Mouse (Mus musculus) mouse embryonic stem cell (cell line): ENCODE results near the gene Astn2.

Source experiments
- in situ Hi-C, 2 experiments: fragments of 300-500 bp; cut with MboI; formaldehyde crosslinking; loops; 1 replicate in 1 of 2; 3 replicates in 1 of 2; pipeline ENCODE4 v1.14.3; 2019 to 2020; ENCODE audit warnings: low sequenced_read_pairs in 2 of 2, low pct_unique_long_range_greater_than_20kb in 1 of 2, mixed read lengths in 1 of 2; ENCODE audit not compliant: unreplicated experiment in 1 of 2

The Astn2 gene

GRCm38 (mm10) chr4:65672294-65672693 is 732.1 kb downstream of the Astn2 start:
- in situ Hi-C loops: no loop called here

DNA sequence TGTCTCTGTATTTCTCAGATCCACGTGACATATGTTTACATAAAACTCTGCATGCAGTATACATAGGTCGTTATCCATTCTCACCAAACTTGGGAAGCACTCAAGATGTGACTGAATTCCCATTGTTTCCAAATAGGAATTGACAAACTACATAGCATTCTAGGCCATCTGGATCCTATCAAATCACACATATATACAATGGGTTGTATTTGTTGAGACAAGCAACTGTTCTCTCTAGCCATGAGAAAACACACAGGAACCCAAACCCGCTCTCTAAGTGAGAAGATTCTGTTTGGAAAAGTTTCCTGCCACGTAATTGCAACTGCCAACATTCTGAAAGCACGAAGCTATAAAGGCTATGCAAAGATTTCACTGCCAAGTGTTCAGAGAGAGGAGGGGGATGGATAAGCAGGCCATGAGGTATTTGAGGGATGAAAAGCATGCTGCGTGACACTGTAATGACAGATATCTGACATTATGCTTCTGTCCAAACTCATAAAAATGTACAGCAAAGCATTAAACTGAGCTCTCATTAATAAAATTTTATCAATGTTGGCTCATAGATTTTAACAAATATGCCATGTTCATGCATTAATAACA is 732.7 kb downstream of the Astn2 start:
- in situ Hi-C loops: no loop called here

GRCm38 (mm10) chr4:65667030-65667610 is 737.3 kb downstream of the Astn2 start:
- in situ Hi-C loops: no loop called here

GRCm38 (mm10) chr4:65663176-65663575 is 741.2 kb downstream of the Astn2 start:
- in situ Hi-C loops: no loop called here

GRCm38 (mm10) chr4:65654723-65655122 is 749.7 kb downstream of the Astn2 start:
- in situ Hi-C loops: no loop called here

DNA sequence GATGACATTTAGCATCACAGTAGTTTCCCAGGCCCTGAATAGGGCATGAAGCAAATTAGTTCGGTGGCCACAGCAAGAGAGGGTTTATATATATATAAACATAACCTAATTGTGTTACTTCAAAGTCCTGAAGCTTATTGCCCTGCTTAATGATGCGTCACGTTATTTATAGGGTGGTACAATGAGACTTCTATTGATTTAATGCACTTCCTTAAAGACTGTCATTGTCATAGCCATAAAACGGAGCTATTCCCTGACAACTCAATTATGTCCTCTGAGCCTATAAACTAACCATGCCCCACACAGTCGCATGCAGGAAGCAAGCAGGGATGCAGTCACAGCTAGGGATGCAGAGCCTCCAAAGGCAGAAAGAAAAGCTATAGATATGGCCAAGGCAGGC is 761.8 kb downstream of the Astn2 start:
- in situ Hi-C loops: no loop called here

- in situ Hi-C loops: no loop called here
These were observed 766.2 kb downstream of the Astn2 start for GRCm38 (mm10) chr4:65638231-65638630.

DNA sequence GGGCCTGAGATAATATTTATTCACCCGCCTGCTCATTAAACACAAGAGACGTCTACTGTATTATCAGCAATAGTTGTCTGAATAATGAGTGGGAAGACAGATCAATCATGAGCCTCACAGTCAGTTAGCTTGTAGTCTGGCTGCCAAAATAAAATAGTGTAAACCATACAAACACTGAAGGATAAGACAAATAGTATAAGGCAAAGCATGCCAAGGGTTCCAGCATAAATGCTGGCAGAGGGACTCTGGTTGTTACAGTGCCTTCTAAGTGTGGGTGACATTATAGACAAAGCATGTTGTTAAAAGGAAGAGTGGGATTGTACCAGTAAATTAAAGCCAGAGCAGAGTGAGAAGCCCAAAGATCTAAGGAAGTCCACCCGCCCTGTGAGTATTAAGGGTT is 784.3 kb downstream of the Astn2 start:
- in situ Hi-C loops: no loop called here

- in situ Hi-C loops: no loop called here
These were observed 791.3 kb downstream of the Astn2 start for GRCm38 (mm10) chr4:65613135-65613534.

- in situ Hi-C loops: no loop called here
These were observed 793.5 kb downstream of the Astn2 start for GRCm38 (mm10) chr4:65610896-65611295.

DNA sequence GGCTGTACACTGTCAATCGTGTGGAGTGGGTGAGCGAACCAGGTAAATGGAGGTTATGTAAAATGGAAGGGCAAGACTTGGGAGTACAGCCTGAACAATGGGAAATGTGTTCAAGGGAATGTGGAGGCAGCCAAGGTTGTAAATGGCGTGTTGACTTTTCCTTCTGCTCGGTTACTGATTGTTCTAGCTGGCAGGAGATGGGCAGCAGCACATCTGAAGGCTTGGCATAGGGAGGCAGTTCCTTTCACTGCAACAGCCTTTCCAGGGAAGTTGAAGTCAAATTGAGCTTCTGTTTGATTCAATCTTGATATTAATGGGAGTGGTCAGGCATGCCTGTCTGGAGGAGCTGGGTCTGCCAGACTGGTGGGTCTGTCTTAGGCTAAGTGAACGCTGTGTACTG is 794.1 kb downstream of the Astn2 start:
- in situ Hi-C loops: no loop called here

- in situ Hi-C loops: no loop called here
These were observed 796.3 kb downstream of the Astn2 start for GRCm38 (mm10) chr4:65608112-65608511.

DNA sequence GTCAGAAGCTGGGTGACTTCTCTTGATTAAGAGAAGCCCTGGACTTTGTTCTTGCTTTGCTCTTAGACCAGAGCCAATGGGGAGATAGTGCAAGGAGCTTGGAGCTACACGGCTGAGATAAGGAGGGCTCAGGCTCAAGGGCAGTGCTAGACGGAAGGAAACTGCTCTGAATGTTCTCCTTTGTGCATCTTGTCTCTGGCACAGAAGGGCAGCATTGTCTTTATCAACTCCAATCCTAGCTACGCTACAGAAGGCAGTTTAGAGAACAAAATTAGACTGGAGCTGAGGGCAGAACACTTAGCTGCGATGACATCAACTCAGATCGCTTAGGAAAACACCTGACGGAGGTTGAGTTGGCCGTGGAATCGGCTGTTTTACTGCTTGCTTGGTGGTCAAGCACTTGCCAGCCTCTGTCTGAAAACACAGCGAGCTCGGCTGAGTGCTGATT is 797.2 kb downstream of the Astn2 start:
- in situ Hi-C loops: no loop called here

DNA sequence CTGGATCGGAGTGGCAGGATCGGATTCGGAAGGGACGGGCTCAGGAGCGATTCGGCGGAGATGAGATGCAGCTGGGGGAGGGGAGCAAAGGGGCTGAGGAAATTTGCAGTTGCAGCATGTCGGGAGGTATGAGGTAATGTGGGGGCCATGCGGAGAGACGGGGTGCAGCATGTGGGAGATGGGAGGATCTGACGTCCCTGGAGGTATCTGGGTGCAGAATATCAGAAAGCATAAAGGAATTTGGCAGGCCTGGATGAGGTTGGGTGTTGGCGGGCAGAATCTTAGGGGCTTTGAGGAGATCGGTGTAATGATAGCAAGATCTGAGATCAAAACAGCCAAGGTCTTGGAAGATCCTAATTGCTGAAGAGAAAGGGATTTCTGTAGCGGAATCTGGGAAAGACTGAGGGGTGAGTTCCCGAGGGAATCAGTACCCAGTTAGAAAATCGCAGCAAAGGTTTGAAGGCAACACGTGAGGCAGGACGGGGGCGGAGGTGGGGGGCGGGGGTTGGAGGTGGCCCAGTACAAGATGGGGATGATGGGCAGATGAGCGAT is 799.2 kb downstream of the Astn2 start:
- in situ Hi-C loops: no loop called here

- in situ Hi-C loops: no loop called here
These were observed 799.8 kb downstream of the Astn2 start, which contains the start of gene Trim32 for GRCm38 (mm10) chr4:65604504-65605150. Trim32 (plus strand) TSS chr4:65604986.

DNA sequence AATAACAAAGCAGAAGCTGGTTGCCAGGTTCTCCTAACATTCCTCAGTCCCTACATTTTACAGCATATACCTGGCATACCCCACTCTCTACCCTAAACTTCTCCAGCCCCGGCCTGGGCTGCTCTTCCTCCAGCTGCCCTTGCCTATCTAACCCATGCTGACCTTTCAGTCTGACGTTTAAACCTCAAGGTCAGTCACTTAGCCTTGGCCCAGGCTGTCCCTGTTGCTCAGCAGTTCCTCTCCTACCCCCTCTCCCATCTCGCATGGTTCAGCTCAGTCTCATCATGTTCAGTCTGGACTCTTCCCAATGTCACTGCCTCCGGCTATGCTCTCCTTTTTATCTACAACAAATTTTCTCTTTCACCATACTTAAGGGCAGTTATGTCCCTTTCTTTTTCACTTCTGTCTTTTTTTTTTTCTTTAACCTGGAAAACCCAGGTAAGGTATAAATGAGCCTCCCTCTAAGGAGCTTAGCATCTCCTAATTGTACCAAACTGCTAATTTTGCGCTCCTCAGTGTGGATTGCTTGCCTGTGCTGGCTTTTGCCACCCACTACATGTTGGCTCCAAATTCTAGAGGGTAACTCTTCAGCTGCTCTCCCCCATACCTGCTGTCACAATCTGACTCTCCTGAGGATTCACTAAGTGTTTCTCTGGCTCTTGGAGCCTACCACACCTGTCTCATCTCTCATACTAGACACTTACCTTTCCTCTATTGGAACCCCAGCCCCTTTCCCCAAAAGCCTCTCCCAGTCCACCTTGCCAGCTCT is 809.6 kb downstream of the Astn2 start:
- in situ Hi-C loops: loop anchor here (25.0 kb wide), 1 partner anchor 1057 kb away; no protein-coding TSS in a partner anchor

DNA sequence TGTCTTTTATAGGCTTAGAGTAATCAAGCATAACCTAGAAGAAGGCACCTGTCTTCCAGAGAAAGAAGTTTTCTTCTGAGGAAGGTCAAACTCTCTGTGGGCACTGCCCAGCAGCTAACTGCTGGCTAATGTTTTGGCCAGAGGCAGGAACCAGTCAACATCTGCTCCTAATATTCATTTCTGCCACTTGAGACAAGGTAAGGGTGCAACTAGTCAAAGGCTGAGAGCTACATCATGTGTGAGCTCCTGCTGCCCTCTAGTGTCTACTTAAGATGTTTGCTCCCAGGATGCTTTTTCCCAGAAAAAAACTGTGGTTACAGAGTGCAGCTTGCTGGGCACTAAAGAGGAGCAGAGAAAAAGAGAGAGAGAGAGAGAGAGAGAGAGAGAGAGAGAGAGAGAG is 814.6 kb downstream of the Astn2 start:
- in situ Hi-C loops: loop anchor here (25.0 kb wide), 1 partner anchor 1052 kb away; no protein-coding TSS in a partner anchor

DNA sequence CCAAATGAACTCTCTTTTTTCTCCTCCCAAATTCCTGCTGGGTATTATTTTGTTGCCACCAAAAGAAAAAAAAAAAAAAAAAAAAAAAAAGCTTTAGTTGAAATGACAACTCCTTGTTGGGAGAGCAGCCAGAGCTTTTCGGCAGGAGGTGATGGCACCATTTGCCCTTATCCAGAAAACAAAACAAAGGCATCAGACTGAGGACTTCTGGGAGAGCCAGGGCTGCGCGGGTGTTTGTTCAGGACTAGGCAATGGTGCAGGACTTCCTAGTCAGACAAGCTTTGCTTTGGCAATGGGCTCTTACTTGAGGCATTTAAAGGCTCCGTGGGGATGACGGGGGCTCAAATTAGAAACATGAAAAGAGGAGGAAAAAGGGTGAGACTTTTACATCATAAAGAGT is 817.5 kb downstream of the Astn2 start:
- in situ Hi-C loops: loop anchor here (25.0 kb wide), 1 partner anchor 1050 kb away; no protein-coding TSS in a partner anchor

GRCm38 (mm10) chr4:65580254-65580653 is 824.2 kb downstream of the Astn2 start:
- in situ Hi-C loops: loop anchor here (25.0 kb wide), 1 partner anchor 1043 kb away; no protein-coding TSS in a partner anchor
